ENCODE assay signal across 9 mouse cellular contexts in the genomic region with DNA sequence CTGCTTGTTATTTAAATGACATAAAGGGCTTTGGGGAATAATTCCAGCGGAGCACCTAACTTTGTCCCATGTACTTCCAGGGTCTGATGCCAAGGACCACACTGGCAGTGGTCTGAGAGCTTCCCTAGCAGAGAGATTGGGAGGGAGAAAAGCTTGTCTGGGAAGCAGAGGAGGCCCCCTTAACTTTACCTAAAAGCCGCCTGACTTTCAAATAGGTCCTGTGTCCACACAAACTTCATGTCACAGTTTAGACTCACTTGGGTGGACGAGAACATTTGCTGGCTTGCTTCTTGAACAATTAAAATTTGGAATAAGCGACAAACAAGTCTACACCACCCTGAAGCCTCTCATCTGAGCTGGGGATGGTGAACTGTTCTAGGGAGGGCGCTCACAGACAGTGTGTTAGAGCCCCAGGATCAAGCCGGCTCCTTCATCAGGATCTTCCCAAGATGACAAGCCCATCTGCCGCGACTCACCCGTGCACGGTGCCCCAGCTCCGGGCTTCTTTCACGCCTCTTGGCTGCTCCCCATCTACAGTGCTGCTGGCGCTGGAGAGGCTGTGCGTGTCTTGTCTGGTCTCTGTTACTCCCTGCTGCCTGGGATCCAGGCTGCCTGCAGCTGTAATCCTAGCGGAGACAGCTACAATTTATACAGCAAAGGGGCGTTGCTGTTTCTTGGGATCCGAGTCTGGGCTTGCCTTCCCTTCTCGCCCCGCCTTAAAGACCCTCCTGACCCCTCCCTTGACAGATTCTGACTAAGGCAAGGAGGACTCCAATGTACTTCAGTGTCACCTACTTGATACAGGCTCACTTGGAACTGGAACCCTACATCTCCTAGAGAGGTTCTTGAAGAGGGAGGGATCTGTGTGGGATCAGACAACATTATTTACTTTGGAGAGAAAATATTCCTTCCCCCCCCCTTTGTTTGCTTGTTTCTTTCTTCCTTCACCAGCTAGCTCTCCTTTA. TPM values are rescaled to one million over a fixed set of nuclear protein-coding genes. Genes with fewer than 3 reads are reported as not detected.
DNase-seq lines count a peak whose midpoint lies in the region; ATAC-seq lines count a peak whose summit lies in the region.
"Had no signal": no experiment of that assay in that cellular context is flagged by ENCODE, and none has a peak within 500 bp of the region (broad histone marks: within the 10 kb centered on the region; RNA-seq: fewer than 3 reads in every experiment).

A gene (minus strand): TSS at position 620 of the 965 bp plus-strand sequence.

- no peak for ATAC-seq in heart, embryonic 13.5 days (ENCODE audit: extremely low read depth, insufficient number of reproducible peaks, low FRiP score, low TSS enrichment)
- peak; percentile 62; the same call in 1 of the 2 replicates for ATAC-seq in embryonic facial prominence, embryonic 11.5 days (replicated peaks; ENCODE audit: insufficient number of reproducible peaks, low FRiP score, low TSS enrichment, low read depth)
- peak; percentile 96 for ATAC-seq in hindbrain, embryonic 16.5 days
- ATAC-seq in midbrain, embryonic 16.5 days, result peak; percentile 91
- ATAC-seq in megakaryocyte-erythroid progenitor cell, adult 5-6 weeks (replicated peaks; ENCODE audit: low FRiP score, low TSS enrichment, poor library complexity, severe bottlenecking), result no peak

- no peak within 1 kb of the TSS for H3K27ac ChIP-seq in heart, embryonic 13.5 days (replicated peaks)
- H3K27ac ChIP-seq in embryonic facial prominence, embryonic 11.5 days (replicated peaks; ENCODE audit: low read depth, low read length), result no peak within 1 kb of the TSS
- no peak within 1 kb of the TSS for H3K27ac ChIP-seq in hindbrain, embryonic 16.5 days (ENCODE audit: low read depth, low read length)
- no peak within 1 kb of the TSS for H3K27ac ChIP-seq in midbrain, embryonic 16.5 days (ENCODE audit: low read length)

- H3K27me3 ChIP-seq in heart, embryonic 13.5 days (replicated peaks), result no peaks in the 10 kb centered on the region
- no peaks in the 10 kb centered on the region for H3K27me3 ChIP-seq in embryonic facial prominence, embryonic 11.5 days (ENCODE audit: control insufficient read depth, insufficient read depth, low read length)
- H3K27me3 ChIP-seq in hindbrain, embryonic 16.5 days (replicated peaks; ENCODE audit: control insufficient read depth, insufficient read depth, low read length), result no peaks in the 10 kb centered on the region
- H3K27me3 ChIP-seq in midbrain, embryonic 16.5 days (ENCODE audit: control insufficient read depth, insufficient read depth, low read depth, low read length), result no peaks in the 10 kb centered on the region

- H3K4me2 ChIP-seq in heart, embryonic 13.5 days, result peak within 1 kb of the TSS; percentile 72
- H3K4me2 ChIP-seq in embryonic facial prominence, embryonic 11.5 days (ENCODE audit: low read depth, low read length), result peak within 1 kb of the TSS; percentile 56
- H3K4me2 ChIP-seq in hindbrain, embryonic 16.5 days (ENCODE audit: low read length), result peak within 1 kb of the TSS; percentile 66
- H3K4me2 ChIP-seq in midbrain, embryonic 16.5 days (ENCODE audit: low read length), result peak within 1 kb of the TSS; percentile 53

- no peaks in the 10 kb centered on the region for H3K9me3 ChIP-seq in heart, embryonic 13.5 days
- no peaks in the 10 kb centered on the region for H3K9me3 ChIP-seq in embryonic facial prominence, embryonic 11.5 days (replicated peaks; ENCODE audit: control insufficient read depth, low read length)
- no peaks in the 10 kb centered on the region for H3K9me3 ChIP-seq in hindbrain, embryonic 16.5 days (ENCODE audit: control insufficient read depth, low read length)
- H3K9me3 ChIP-seq in midbrain, embryonic 16.5 days (replicated peaks; ENCODE audit: control insufficient read depth, low read length, poor library complexity, severe bottlenecking), result no peaks in the 10 kb centered on the region

- no peaks in the 10 kb centered on the region for H3K36me3 ChIP-seq in heart, embryonic 13.5 days
- H3K36me3 ChIP-seq in embryonic facial prominence, embryonic 11.5 days (replicated peaks; ENCODE audit: control insufficient read depth, insufficient read depth, low read depth, low read length), result no peaks in the 10 kb centered on the region
- no peaks in the 10 kb centered on the region for H3K36me3 ChIP-seq in hindbrain, embryonic 16.5 days (ENCODE audit: control insufficient read depth, insufficient read depth, low read length)
- H3K36me3 ChIP-seq in midbrain, embryonic 16.5 days (ENCODE audit: control insufficient read depth, insufficient read depth, low read length), result no peaks in the 10 kb centered on the region

- 12% methylated on average over 19 of the region's 19 CpGs for WGBS in heart, embryonic 13.5 days
- 12% methylated on average over 19 of the region's 19 CpGs for WGBS in embryonic facial prominence, embryonic 11.5 days
- 8% methylated on average over 19 of the region's 19 CpGs for WGBS in hindbrain, embryonic 16.5 days
- 11% methylated on average over 19 of the region's 19 CpGs for WGBS in midbrain, embryonic 16.5 days

- DNase-seq in heart, postnatal 25 days (ENCODE audit: low spot score), result no peak
- peak; percentile 8 for DNase-seq in Muller cell, postnatal 12 days (ENCODE audit: inconsistent ontology term)
- peak; percentile 51 for DNase-seq in embryonic facial prominence, embryonic 11.5 days (ENCODE audit: low spot score)
- no peak for DNase-seq in cerebellum, adult 9-11 months

- intact Hi-C loops in heart, postnatal 25 days (cut with DNase I), result no loop called here

- H3K4me3 ChIP-seq in heart, embryonic 13.5 days, result peak within 1 kb of the TSS; percentile 43
- no peak within 1 kb of the TSS for H3K4me3 ChIP-seq in embryonic facial prominence, embryonic 11.5 days (ENCODE audit: low read depth, low read length)
- H3K4me3 ChIP-seq in hindbrain, embryonic 16.5 days (ENCODE audit: low read length), result peak within 1 kb of the TSS; percentile 39
- peak within 1 kb of the TSS; percentile 30 for H3K4me3 ChIP-seq in midbrain, embryonic 16.5 days (ENCODE audit: low read depth, low read length)

- H3K4me1 ChIP-seq in heart, embryonic 13.5 days, result peaks cover 7% of the 10 kb centered on the region
- H3K4me1 ChIP-seq in embryonic facial prominence, embryonic 11.5 days (ENCODE audit: control insufficient read depth, insufficient read depth, low read length), result no peaks in the 10 kb centered on the region
- H3K4me1 ChIP-seq in hindbrain, embryonic 16.5 days (ENCODE audit: control insufficient read depth, insufficient read depth, low read depth, low read length), result peaks cover 5% of the 10 kb centered on the region
- 0 out of 2 replicates have a peak, but pooled peaks cover 2% of the 10 kb centered on the region for H3K4me1 ChIP-seq in midbrain, embryonic 16.5 days (ENCODE audit: control insufficient read depth, insufficient read depth, low read length)

- H3K9ac ChIP-seq in heart, embryonic 13.5 days, result 0 out of 2 replicates have a peak within 1 kb of the TSS, but pooled peaks have one; percentile 67
- peak within 1 kb of the TSS; percentile 53 for H3K9ac ChIP-seq in embryonic facial prominence, embryonic 11.5 days (replicated peaks; ENCODE audit: low read length)
- peak within 1 kb of the TSS; percentile 69 for H3K9ac ChIP-seq in hindbrain, embryonic 16.5 days (ENCODE audit: low read depth, low read length)
- peak within 1 kb of the TSS; percentile 40 for H3K9ac ChIP-seq in midbrain, embryonic 16.5 days (ENCODE audit: low read depth, low read length)

RNA-seq across cellular contexts. Expression of the gene that starts here (rescaled TPM):
- polyA plus RNA-seq in heart, embryonic 13.5 days (2015; fragmentation: Nextera tagmentation; extraction: Ambion mirVana), result 0.09 and 0.17 TPM in 2 replicates
- total RNA-seq in heart, postnatal 25 days (2021), result not detected
- 0.35 TPM in 1 of 2 replicates, not detected in the other for polyA plus RNA-seq in embryonic facial prominence, embryonic 11.5 days (2014; fragmentation: Nextera tagmentation; extraction: Ambion mirVana)
- polyA plus RNA-seq in hindbrain, embryonic 16.5 days (2015; fragmentation: Nextera tagmentation; extraction: Ambion mirVana), result 0.30 and 0.46 TPM in 2 replicates
- 0.40 TPM in 1 of 2 replicates, not detected in the other for polyA plus RNA-seq in midbrain, embryonic 16.5 days (2015; fragmentation: Nextera tagmentation; extraction: Ambion mirVana)
- not detected in 2 replicates for total RNA-seq in megakaryocyte-erythroid progenitor cell, adult 5-6 weeks (2014; fragmentation: Nextera tagmentation)
- not detected in 2 replicates for total RNA-seq in megakaryocyte-erythroid progenitor cell, adult 5-6 weeks (2017)
- total RNA-seq: heart, postnatal 14 days had no signal

Comparison
In these comparisons a context has a peak if more than half of its experiments do, and no peak if none do; other contexts are left out.
1. Peak in DNase-seq, ATAC-seq, H3K9ac ChIP-seq and H3K4me2 ChIP-seq in embryonic facial prominence, embryonic 11.5 days; RNA of the gene not detected or under 1 TPM.
2. Peak in ATAC-seq, H3K4me3 ChIP-seq, H3K9ac ChIP-seq and H3K4me2 ChIP-seq in hindbrain, embryonic 16.5 days; RNA of the gene not detected or under 1 TPM.
3. Peak in ATAC-seq, H3K4me3 ChIP-seq, H3K9ac ChIP-seq and H3K4me2 ChIP-seq in midbrain, embryonic 16.5 days; RNA of the gene not detected or under 1 TPM.